Mouse (Mus musculus) CH12.LX (cell line): ENCODE results near the gene Trappc4.

Experiments
- CHD1 ChIP-seq: IDR thresholded peaks from 2 replicates; pipeline ENCODE4 v1.6.1; 2012; ENCODE audit warnings: low read depth, low read length, improper control_type of control experiment, inconsistent platforms
- CTCF ChIP-seq, 2 experiments: IDR thresholded peaks in 1 of 2; conservative IDR thresholded peaks in 1 of 2; 2 replicates each; pipeline ENCODE4 v1.5.1; 2011 to 2012; ENCODE audit warnings: low read depth in 2 of 2, low read length in 2 of 2, improper control_type of control experiment in 1 of 2, inconsistent platforms in 1 of 2, mild to moderate bottlenecking in 1 of 2, moderate library complexity in 1 of 2
- MAX ChIP-seq: IDR thresholded peaks from 2 replicates; pipeline ENCODE4 v1.6.1; 2011; ENCODE audit warnings: low read length, improper control_type of control experiment
- MAZ ChIP-seq: IDR thresholded peaks from 2 replicates; pipeline ENCODE4 v1.6.1; 2012; ENCODE audit warnings: low read depth, mild to moderate bottlenecking, inconsistent platforms, low read length, improper control_type of control experiment, moderate library complexity
- POLR2A ChIP-seq: IDR thresholded peaks from 2 replicates; pipeline ENCODE4 v1.6.1; 2011; ENCODE audit warnings: low read depth, mild to moderate bottlenecking, improper control_type of control experiment, low read length
- SIN3A ChIP-seq: IDR thresholded peaks from 2 replicates; pipeline ENCODE4 v1.6.1; 2012; ENCODE audit warnings: low read length, improper control_type of control experiment, inconsistent platforms
- TBP ChIP-seq: conservative IDR thresholded peaks from 2 replicates; pipeline ENCODE4 v1.6.1; 2011; ENCODE audit warnings: low read depth, low read length, improper control_type of control experiment
- TCF12 ChIP-seq: IDR thresholded peaks from 2 replicates; pipeline ENCODE4 v1.6.1; 2014; ENCODE audit warnings: low read depth, mild to moderate bottlenecking, inconsistent platforms, low read length, improper control_type of control experiment
- USF1 ChIP-seq: IDR thresholded peaks from 2 replicates; pipeline ENCODE4 v1.6.1; 2014; ENCODE audit warnings: low read depth, mild to moderate bottlenecking, inconsistent platforms, low read length, improper control_type of control experiment
- ZMIZ1 ChIP-seq: IDR thresholded peaks from 2 replicates; pipeline ENCODE4 v1.6.1; 2012; ENCODE audit warnings: low read depth, mild to moderate bottlenecking, inconsistent platforms, low read length, improper control_type of control experiment

DNA sequence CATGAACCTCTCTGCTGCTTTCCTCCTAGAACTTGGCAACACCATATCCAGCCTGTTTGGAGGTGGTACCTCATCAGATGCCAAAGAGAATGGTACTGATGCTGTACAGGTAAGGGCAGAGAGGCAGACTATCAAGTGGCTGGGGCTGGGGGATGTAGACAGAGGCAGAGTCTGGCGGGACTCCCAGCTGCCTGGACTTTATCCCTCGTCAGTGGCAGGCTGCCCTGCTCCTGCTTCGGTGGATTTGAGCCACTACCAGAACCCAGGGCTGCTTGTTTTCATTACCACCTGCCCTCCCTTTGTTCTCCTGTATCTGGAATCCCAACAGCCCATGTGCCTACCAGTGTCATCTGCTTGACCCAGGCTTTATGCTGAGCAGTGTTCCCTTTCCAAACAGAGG lies 20.2 kb downstream of the Trappc4 start:
- TF ChIP-seq ZMIZ1 (no peak), CTCF (conservative IDR thresholded peaks at IDR 0.05 in 1 of 2, IDR thresholded peaks at IDR 0.05 in 1 of 2; ENCODE audit: low read depth in 2 of 2, low read length in 2 of 2) (no peak), POLR2A (no peak), MAX (no peak), TCF12 (no peak), SIN3A (no peak), CHD1 (no peak), USF1 (no peak), TBP (no peak), MAZ (no peak)
